Mouse (Mus musculus) hindbrain, embryonic 11.5 days (tissue): ENCODE data around the gene Ubfd1. TPM values are rescaled to one million over a fixed set of nuclear protein-coding genes. Genes with fewer than 3 reads are reported as not detected.
"Not testable (repeated sequence)": the region's sequence is repeated elsewhere in the genome, so short reads cannot be mapped to it uniquely, and the experiment has no call there.

Experiments
- ATAC-seq: fragments of 200-750 bp; cut with Nextera tagmentation; 2 replicates; pipeline ENCODE4 v1.8.0; 2017; ENCODE audit warnings: mild to moderate bottlenecking, moderate TSS enrichment, moderate library complexity; ENCODE audit not compliant: low FRiP score
- DNase-seq: peaks from one replicate; pipeline ENCODE4 v3.0.0-alpha.2; 2015; ENCODE audit warnings: low spot score
- H3K27ac ChIP-seq: fragments of 300-500 bp; sonication (generic); 2 replicates; pipeline ENCODE4 v1.5.1; 2014; ENCODE audit warnings: mild to moderate bottlenecking, low read depth, low read length
- H3K27me3 ChIP-seq: fragments of 300-500 bp; sonication (generic); 2 replicates; pipeline ENCODE4 v1.6.1; 2014; ENCODE audit warnings: mild to moderate bottlenecking, low read length, moderate library complexity, mixed read lengths; ENCODE audit not compliant: control insufficient read depth, insufficient read depth
- H3K36me3 ChIP-seq: fragments of 300-500 bp; sonication (generic); 2 replicates; pipeline ENCODE4 v1.6.1; 2014; ENCODE audit warnings: mild to moderate bottlenecking, low read length, moderate library complexity, mixed read lengths; ENCODE audit not compliant: control insufficient read depth, insufficient read depth
- H3K4me1 ChIP-seq: fragments of 300-500 bp; sonication (generic); replicated peaks from 2 replicates; pipeline ENCODE4 v1.6.1; 2014; ENCODE audit warnings: low read length, mixed read lengths; ENCODE audit not compliant: control insufficient read depth, insufficient read depth
- H3K4me2 ChIP-seq: fragments of 300-500 bp; sonication (generic); replicated peaks from 2 replicates; pipeline ENCODE4 v1.6.1; 2014; ENCODE audit warnings: mild to moderate bottlenecking, low read depth, low read length
- H3K4me3 ChIP-seq: fragments of 300-500 bp; sonication (generic); 2 replicates; pipeline ENCODE4 v1.5.1; 2014; ENCODE audit warnings: low read depth, low read length
- H3K9ac ChIP-seq: fragments of 300-500 bp; sonication (generic); 2 replicates; pipeline ENCODE4 v1.6.1; 2014; ENCODE audit warnings: low read depth, low read length
- H3K9me3 ChIP-seq: fragments of 300-500 bp; sonication (generic); 2 replicates; pipeline ENCODE4 v1.6.1; 2016; ENCODE audit warnings: low read length; ENCODE audit not compliant: control insufficient read depth
- WGBS: fragments of 180-500 bp; shearing (Covaris S2); extraction: QIAGEN DNeasy Blood & Tissue Kit; methylation state at CpG from one replicate; pipeline ENCODE4 v1.1.7; 2014; 5-methylcytosine and 5-hydroxymethylcytosine counted together
- polyA plus RNA-seq: library from polyadenylated mRNA; unstranded; fragments of >200 nt; fragmentation: Nextera tagmentation; extraction: Ambion mirVana; gene quantifications from 2 replicates; pipeline ENCODE4 v1.2.1, GENCODE M21; 2014

Gene Ubfd1
- polyA plus RNA-seq, 1 experiment from 2014 or later = 94.1 TPM

GRCm38 (mm10) chr7:122101014-122101746 lies 34.2 kb downstream of the Ubfd1 start:
- not testable (repeated sequence) for H3K27ac ChIP-seq, H3K36me3 ChIP-seq, H3K4me1 ChIP-seq, H3K9me3 ChIP-seq, H3K27me3 ChIP-seq
- H3K9ac ChIP-seq = peak overlapping the region; percentile 84
- DNase-seq = peak; percentile 66
- peak; percentile 86 for ATAC-seq
- peak overlapping the region; percentile 78 for H3K4me3 ChIP-seq
- H3K4me2 ChIP-seq = peak overlapping the region; percentile 53
- 8% methylated on average over 25 of the region's 28 CpGs for WGBS

DNA sequence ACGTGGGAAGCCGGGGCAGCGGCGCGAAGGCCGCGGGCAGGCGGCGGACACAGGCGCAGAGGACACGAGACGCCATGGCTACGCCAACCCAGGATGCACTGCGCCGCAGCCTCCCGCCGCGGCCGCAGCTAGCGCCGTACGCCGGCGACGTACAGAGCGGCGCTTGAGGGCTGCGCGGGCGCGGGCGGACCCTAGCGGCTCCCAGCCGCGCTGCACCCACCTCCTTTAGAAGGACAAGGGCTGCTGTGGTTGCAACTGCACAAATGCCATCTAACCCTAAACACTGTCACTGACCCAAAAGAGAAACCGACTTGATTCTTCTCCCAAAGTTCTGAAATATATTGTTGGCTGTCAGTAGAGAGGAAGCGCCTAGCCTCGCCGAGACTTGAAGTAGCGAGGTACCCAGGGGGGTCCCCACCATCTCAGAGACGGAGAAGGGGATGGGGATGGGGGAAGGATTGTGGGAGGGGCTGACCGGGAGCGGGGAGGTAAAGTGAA lies 34.8 kb downstream of the Ubfd1 start, which contains the start of gene Ndufab1:
Ndufab1 (minus strand) TSS at position 140 of the 498 bp plus-strand sequence.
- 1% methylated on average over 20 of the region's 43 CpGs for WGBS
- Histone ChIP-seq H3K9me3 (no peaks in the 10 kb centered on the region), H3K9ac (peak within 1 kb of the TSS; percentile 84), H3K4me3 (peak within 1 kb of the TSS; percentile 78), H3K27me3 (no peaks in the 10 kb centered on the region), H3K36me3 (0 out of 2 replicates have a peak, but pooled peaks cover 2% of the 10 kb centered on the region), H3K4me1 (peaks cover 5% of the 10 kb centered on the region), H3K4me2 (peak within 1 kb of the TSS; percentile 53), H3K27ac (no peak within 1 kb of the TSS; the same call in 1 of the 2 replicates)
- DNase-seq = peak; percentile 94
- peak; percentile 99 for ATAC-seq

DNA sequence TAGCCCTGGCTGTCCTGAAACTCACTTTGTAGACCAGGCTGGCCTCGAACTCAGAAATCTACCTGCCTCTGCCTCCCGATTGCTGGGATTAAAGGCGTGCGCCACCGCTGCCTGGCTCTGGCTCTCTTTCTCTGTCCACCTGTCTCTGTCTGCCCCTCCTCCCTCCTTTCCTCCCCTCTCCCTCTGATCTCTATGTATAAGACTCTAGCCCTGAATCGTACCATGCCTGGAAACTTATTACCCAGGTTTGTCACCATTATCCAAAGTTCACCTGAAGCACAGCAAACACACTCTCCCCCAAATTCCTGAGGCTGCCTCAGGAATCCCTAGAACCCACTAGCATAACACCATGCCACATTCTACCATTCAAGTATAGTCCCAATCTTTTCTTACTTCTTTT lies 41.2 kb downstream of the Ubfd1 start:
- Histone ChIP-seq H3K4me2 (no peak overlapping the region), H3K4me3 (no peak overlapping the region), H3K27ac (no peak overlapping the region), H3K9ac (no peak overlapping the region), H3K36me3 (no peaks in the 10 kb centered on the region), H3K27me3 (no peaks in the 10 kb centered on the region), H3K4me1 (no peaks in the 10 kb centered on the region), H3K9me3 (no peaks in the 10 kb centered on the region)
- no peak for ATAC-seq
- DNase-seq = no peak
- 95% methylated on average over 6 of the region's 6 CpGs for WGBS

- Histone ChIP-seq H3K4me2 (no peak overlapping the region), H3K4me1 (no peaks in the 10 kb centered on the region), H3K4me3 (no peak overlapping the region), H3K9me3 (no peaks in the 10 kb centered on the region), H3K27ac (no peak overlapping the region), H3K36me3 (0 out of 2 replicates have a peak, but pooled peaks cover 7% of the 10 kb centered on the region), H3K27me3 (no peaks in the 10 kb centered on the region), H3K9ac (no peak overlapping the region)
- 84% methylated on average over 4 of the region's 4 CpGs for WGBS
- DNase-seq (no peak), ATAC-seq (no peak)
Measured at GRCm38 (mm10) chr7:122123518-122123917, 56.5 kb downstream of the Ubfd1 start.

DNA sequence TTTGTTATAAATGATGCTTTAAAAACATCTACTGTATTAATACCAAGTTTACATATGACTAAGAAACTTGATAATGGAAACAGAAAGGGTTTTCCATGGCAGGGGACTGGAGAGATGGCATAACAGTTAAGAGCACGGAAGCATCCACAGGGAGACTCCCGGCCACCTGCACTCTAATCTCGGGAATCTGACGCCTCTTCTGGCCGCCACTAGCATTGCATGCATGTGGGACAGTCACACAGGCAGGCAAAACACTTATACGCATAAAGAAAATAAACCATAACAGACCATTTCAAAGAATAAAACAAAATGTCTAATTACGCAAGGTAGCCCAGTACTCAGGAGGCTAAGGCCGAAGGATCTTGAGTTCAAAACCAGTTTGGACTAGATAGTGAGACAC lies 58.7 kb downstream of the Ubfd1 start:
- H3K4me2 ChIP-seq = no peak overlapping the region
- DNase-seq (peak; percentile 6), ATAC-seq (no peak)
- WGBS = 73% methylated on average over 8 of the region's 8 CpGs
- no peaks in the 10 kb centered on the region for H3K4me1 ChIP-seq
- H3K4me3 ChIP-seq = no peak overlapping the region
- H3K27me3 ChIP-seq = no peaks in the 10 kb centered on the region
- H3K9me3 ChIP-seq = no peaks in the 10 kb centered on the region
- H3K36me3 ChIP-seq = 0 out of 2 replicates have a peak, but pooled peaks cover 7% of the 10 kb centered on the region
- no peak overlapping the region for H3K27ac ChIP-seq
- no peak overlapping the region for H3K9ac ChIP-seq

GRCm38 (mm10) chr7:122126946-122127345 lies 60.0 kb downstream of the Ubfd1 start:
- Histone ChIP-seq H3K36me3 (0 out of 2 replicates have a peak, but pooled peaks cover 7% of the 10 kb centered on the region), H3K4me1 (no peaks in the 10 kb centered on the region), H3K4me3 (no peak overlapping the region), H3K9ac (no peak overlapping the region), H3K27ac (no peak overlapping the region), H3K9me3 (no peaks in the 10 kb centered on the region), H3K27me3 (no peaks in the 10 kb centered on the region), H3K4me2 (no peak overlapping the region)
- ATAC-seq = no peak
- no peak for DNase-seq
- 93% methylated on average over 11 of the region's 11 CpGs for WGBS

Other genes with a start within 250 kb of the Ubfd1 start
- 0.07 and 0.14 TPM in 2 replicates for gene Scnn1b, start 202.1 kb upstream of the Ubfd1 start, polyA plus RNA-seq
- gene Cog7, start 85.5 kb upstream of the Ubfd1 start, polyA plus RNA-seq = 18.5 and 21.6 TPM in 2 replicates
- gene Gga2, start 46.0 kb upstream of the Ubfd1 start, polyA plus RNA-seq = 38.8 and 56.0 TPM in 2 replicates
- 14.5 TPM in 2 replicates for gene Ears2, start 88 bp downstream of the Ubfd1 start, polyA plus RNA-seq
- gene Ndufab1, start 34.7 kb downstream of the Ubfd1 start, polyA plus RNA-seq = 649 and 690 TPM in 2 replicates
- gene Palb2, start 65.8 kb downstream of the Ubfd1 start, polyA plus RNA-seq = 14.6 and 20.9 TPM in 2 replicates
- 143 and 144 TPM in 2 replicates for gene Dctn5, start 65.9 kb downstream of the Ubfd1 start, polyA plus RNA-seq
- 84.4 and 101 TPM in 2 replicates for gene Plk1, start 92.3 kb downstream of the Ubfd1 start, polyA plus RNA-seq
- gene Ern2, start 119.0 kb downstream of the Ubfd1 start, polyA plus RNA-seq = 0.07 and 0.19 TPM in 2 replicates
- gene Chp2, start 152.3 kb downstream of the Ubfd1 start, polyA plus RNA-seq = 0.11 and 0.14 TPM in 2 replicates
- 17.8 and 22.3 TPM in 2 replicates for gene Prkcb, start 221.6 kb downstream of the Ubfd1 start, polyA plus RNA-seq